Mouse (Mus musculus) hindbrain, embryonic 13.5 days (tissue): ENCODE measurements around the gene Cnot6. TPM values are rescaled to one million over a fixed set of nuclear protein-coding genes. Genes with fewer than 3 reads are reported as not detected.

Experiments used
- ATAC-seq: fragments of 200-750 bp; cut with Nextera tagmentation; 2 replicates; pipeline ENCODE4 v1.8.0; 2017; ENCODE audit warnings: moderate TSS enrichment; ENCODE audit not compliant: low FRiP score
- H3K27ac ChIP-seq: fragments of 300-500 bp; sonication (generic); 2 replicates; pipeline ENCODE4 v1.5.1; 2015; ENCODE audit warnings: inconsistent platforms, mild to moderate bottlenecking, moderate library complexity
- H3K27me3 ChIP-seq: fragments of 300-500 bp; sonication (generic); 2 replicates; pipeline ENCODE4 v1.6.1; 2015; ENCODE audit warnings: mild to moderate bottlenecking, inconsistent platforms
- H3K36me3 ChIP-seq: fragments of 300-500 bp; sonication (generic); 2 replicates; pipeline ENCODE4 v1.6.1; 2015; ENCODE audit warnings: mild to moderate bottlenecking, inconsistent platforms
- H3K4me1 ChIP-seq: fragments of 300-500 bp; sonication (generic); replicated peaks from 2 replicates; pipeline ENCODE4 v1.6.1; 2015; ENCODE audit warnings: inconsistent platforms
- H3K4me2 ChIP-seq: fragments of 300-500 bp; sonication (generic); 2 replicates; pipeline ENCODE4 v1.6.1; 2015; ENCODE audit warnings: inconsistent platforms, mild to moderate bottlenecking, moderate library complexity
- H3K4me3 ChIP-seq: fragments of 300-500 bp; sonication (generic); 2 replicates; pipeline ENCODE4 v1.5.1; 2015; ENCODE audit warnings: mild to moderate bottlenecking, inconsistent platforms
- H3K9ac ChIP-seq: fragments of 300-500 bp; sonication (generic); 2 replicates; pipeline ENCODE4 v1.6.1; 2015; ENCODE audit warnings: mild to moderate bottlenecking, inconsistent platforms
- H3K9me3 ChIP-seq: fragments of 300-500 bp; sonication (generic); 2 replicates; pipeline ENCODE4 v1.6.1; 2016; ENCODE audit warnings: inconsistent platforms
- WGBS: fragments of 180-500 bp; shearing (Covaris S2); methylation state at CpG from one replicate; pipeline ENCODE4 v1.1.7; 2015; 5-methylcytosine and 5-hydroxymethylcytosine counted together
- polyA plus RNA-seq: library from polyadenylated mRNA; unstranded; fragments of >200 nt; fragmentation: Nextera tagmentation; extraction: Ambion mirVana; gene quantifications from 2 replicates; pipeline ENCODE4 v1.2.1, GENCODE M21; 2015

Cnot6 gene
- 57.1 and 57.4 TPM in 2 replicates for polyA plus RNA-seq

DNA sequence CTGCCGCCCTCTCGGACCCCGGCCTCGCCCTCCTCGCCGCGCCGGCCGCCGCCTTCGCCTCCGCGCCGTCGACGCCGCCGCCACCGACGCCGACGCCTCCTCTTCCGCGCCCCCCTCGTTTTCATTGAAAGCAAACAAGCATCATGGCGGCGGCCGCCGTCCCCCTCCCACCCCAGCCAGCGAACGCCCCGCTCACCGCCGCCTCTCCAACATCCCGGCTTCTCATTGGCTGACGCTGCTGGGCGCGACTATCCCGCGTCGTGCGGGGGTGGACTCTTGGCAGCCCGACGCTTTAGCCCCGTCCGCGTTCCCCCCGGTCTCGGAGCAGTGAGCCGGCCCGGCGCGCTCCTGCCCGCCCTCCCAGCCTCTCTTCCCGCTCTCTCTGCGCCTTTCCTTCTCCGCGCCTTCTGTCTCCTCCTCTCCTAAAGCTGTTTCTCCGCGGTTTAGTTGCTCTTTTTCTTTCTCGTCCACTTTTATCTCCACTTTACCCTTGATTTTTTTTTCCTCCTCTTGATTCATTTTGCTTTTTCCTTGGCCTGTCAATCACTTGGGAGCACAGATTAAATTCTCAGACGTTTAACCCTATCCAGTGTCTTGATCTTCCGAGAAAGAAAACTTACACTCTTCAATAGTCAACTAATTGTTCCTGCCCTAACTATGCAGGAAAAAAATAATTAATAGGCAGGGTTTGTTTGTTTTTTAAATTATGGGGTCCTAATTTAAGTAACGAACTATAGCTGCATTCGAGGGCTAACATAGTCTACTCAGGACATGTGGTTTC lies at the start of gene Cnot6:
Gene Cnot6, minus strand, starts transcription at position 169 of the 781 bp plus-strand sequence.
- Histone ChIP-seq H3K4me3 (peak within 1 kb of the TSS; percentile 96), H3K27me3 (no peaks in the 10 kb centered on the region), H3K4me1 (peaks cover 44% of the 10 kb centered on the region), H3K4me2 (peak within 1 kb of the TSS; percentile 73), H3K36me3 (no peaks in the 10 kb centered on the region), H3K27ac (peak within 1 kb of the TSS; percentile 98), H3K9ac (peak within 1 kb of the TSS; percentile 98), H3K9me3 (no peaks in the 10 kb centered on the region)
- peak; percentile 96 for ATAC-seq
- WGBS: under 1% methylated on average over 60 of the region's 65 CpGs

DNA sequence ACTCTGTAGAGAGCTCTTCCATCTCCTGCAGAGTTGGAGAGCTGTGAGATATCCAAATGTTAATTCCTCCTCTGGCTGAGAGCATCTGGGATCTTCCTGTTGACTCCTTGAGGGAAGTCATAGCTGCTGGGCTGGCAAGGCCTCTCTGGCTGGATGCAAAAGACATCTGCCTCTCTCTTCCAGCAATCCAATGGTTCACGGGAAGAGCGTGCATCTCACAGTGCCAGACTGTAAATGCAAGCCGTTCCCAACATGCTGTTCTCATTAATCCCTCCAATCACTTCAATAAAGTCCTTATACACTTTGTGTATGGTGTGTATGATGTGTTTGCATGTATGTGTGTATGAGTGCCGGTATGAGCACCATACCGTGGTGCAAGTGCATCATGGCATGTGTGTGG lies 48.6 kb upstream of the Cnot6 start:
- no peaks in the 10 kb centered on the region for H3K9me3 ChIP-seq
- no peaks in the 10 kb centered on the region for H3K36me3 ChIP-seq
- H3K4me2 ChIP-seq: no peak overlapping the region
- ATAC-seq: no peak
- WGBS: 94% methylated on average over 5 of the region's 5 CpGs
- no peak overlapping the region for H3K27ac ChIP-seq
- H3K4me1 ChIP-seq: peaks cover 13% of the 10 kb centered on the region
- no peak overlapping the region for H3K9ac ChIP-seq
- H3K4me3 ChIP-seq: no peak overlapping the region
- H3K27me3 ChIP-seq: no peaks in the 10 kb centered on the region

DNA sequence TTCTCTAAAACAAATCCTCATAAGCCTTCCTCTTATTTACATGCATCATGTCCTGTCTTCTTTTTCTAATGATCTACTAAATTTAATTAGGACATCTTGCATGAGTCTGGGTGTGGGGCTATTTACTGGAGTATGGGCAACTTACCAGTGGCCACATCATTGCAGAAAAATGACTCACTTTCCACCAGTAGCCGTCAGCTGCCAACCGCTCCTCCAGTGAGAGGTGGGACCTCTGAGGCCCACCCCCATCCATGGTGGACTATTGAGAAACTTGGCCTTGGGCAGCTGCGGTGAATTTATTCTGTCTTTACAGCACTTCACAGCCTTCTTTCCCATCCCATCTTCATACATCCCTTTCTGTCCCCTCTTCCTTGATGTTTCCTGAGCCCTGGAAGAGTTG lies 45.6 kb upstream of the Cnot6 start:
- Histone ChIP-seq H3K36me3 (no peaks in the 10 kb centered on the region), H3K4me2 (no peak overlapping the region), H3K9ac (no peak overlapping the region), H3K9me3 (no peaks in the 10 kb centered on the region), H3K27me3 (no peaks in the 10 kb centered on the region), H3K4me3 (no peak overlapping the region), H3K4me1 (0 out of 2 replicates have a peak, but pooled peaks cover 6% of the 10 kb centered on the region), H3K27ac (no peak overlapping the region)
- WGBS: 90% methylated on average over 3 of the region's 3 CpGs
- ATAC-seq: no peak

DNA sequence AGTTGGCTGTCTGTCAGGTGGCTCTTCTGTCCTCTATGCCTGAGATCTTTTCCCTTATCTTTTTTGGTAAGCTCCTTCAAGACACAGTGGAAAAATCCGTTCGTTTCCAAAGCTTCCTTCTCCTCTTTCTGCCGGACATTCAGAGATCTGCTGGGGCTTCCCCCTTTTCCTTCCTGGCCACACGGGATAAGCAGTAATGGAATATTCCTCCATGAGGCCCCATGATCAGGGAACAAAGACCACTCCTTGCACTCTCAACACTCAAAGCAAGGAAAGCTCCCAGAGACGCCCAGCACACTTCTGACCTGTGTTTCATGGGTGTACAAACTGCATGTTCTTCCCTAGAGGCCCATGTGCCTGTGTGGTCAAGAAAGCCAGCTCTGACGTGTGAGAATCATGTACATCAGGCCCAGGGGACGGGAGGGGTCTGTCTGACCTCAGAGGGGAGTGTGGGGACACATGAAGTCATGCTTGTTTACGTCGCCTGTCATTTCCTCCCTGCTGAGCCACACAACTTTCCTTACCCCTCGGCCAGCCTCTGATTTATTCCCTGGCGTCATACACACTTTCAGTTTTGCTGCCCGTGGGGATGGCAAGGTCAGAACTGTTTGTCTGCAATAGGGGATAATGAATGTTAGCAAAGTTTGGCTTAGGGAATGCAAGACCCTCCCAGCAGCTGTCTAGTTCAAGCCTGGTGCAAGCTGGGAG lies 42.6 kb upstream of the Cnot6 start:
- Histone ChIP-seq H3K9me3 (no peaks in the 10 kb centered on the region), H3K27ac (no peak overlapping the region), H3K4me1 (0 out of 2 replicates have a peak, but pooled peaks cover 6% of the 10 kb centered on the region), H3K9ac (no peak overlapping the region), H3K27me3 (no peaks in the 10 kb centered on the region), H3K36me3 (no peaks in the 10 kb centered on the region), H3K4me2 (no peak overlapping the region), H3K4me3 (no peak overlapping the region)
- 54% methylated on average over 12 of the region's 12 CpGs for WGBS
- ATAC-seq: no peak

DNA sequence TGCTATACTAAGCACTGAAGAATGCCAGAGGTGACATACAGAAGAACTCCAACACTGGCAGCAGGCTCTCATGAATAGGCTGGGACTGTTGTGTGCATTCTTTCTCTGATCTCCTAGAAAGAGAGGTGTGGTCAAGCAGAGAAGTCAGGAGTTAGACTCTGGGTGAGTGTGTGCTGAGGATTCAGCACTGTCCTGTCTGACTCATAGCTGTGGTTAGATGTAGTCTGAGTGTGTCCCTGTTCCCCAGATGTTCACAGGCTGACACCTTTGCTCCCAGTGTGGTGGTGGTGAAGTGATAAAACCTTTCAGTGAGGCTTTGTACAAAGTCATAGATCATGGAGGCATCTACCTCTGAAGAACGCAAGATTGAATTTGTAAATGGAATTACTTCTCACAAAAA lies 34.2 kb upstream of the Cnot6 start:
- no peak for ATAC-seq

DNA sequence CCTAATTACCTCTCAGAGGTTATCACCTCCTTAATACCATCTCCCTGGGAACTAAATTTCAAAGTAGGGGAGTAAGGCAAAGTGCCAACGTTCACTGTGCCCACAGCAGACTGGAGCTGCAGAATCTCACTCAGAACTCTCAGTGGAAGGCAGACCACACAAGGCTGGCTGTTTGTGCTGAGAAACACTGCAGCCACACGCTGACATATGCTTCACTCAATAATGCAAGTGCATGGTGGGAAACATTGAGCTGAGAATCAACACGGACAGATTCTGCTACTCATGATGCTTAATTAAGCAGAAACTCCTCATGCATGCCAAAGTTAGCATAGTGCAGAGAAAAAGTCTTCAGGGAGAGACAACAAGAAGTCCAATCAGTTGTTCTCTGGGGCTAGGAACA lies 33.3 kb upstream of the Cnot6 start:
- H3K9ac ChIP-seq: no peak overlapping the region
- H3K27ac ChIP-seq: no peak overlapping the region
- H3K36me3 ChIP-seq: no peaks in the 10 kb centered on the region
- H3K4me3 ChIP-seq: no peak overlapping the region
- no peak overlapping the region for H3K4me2 ChIP-seq
- no peak for ATAC-seq
- H3K9me3 ChIP-seq: peaks cover 6% of the 10 kb centered on the region
- H3K4me1 ChIP-seq: 0 out of 2 replicates have a peak, but pooled peaks cover 3% of the 10 kb centered on the region
- 76% methylated on average over 3 of the region's 3 CpGs for WGBS
- 0 out of 2 replicates have a peak, but pooled peaks cover 3% of the 10 kb centered on the region for H3K27me3 ChIP-seq

More for the DNA sequence above, 34.2 kb upstream of the Cnot6 start:
- Histone ChIP-seq H3K4me2 (no peak overlapping the region), H3K36me3 (no peaks in the 10 kb centered on the region), H3K4me3 (no peak overlapping the region), H3K27me3 (0 out of 2 replicates have a peak, but pooled peaks cover 3% of the 10 kb centered on the region), H3K27ac (no peak overlapping the region), H3K4me1 (0 out of 2 replicates have a peak, but pooled peaks cover 3% of the 10 kb centered on the region), H3K9ac (no peak overlapping the region), H3K9me3 (peaks cover 6% of the 10 kb centered on the region)
- WGBS: 97% methylated on average over 1 of the region's 1 CpGs

DNA sequence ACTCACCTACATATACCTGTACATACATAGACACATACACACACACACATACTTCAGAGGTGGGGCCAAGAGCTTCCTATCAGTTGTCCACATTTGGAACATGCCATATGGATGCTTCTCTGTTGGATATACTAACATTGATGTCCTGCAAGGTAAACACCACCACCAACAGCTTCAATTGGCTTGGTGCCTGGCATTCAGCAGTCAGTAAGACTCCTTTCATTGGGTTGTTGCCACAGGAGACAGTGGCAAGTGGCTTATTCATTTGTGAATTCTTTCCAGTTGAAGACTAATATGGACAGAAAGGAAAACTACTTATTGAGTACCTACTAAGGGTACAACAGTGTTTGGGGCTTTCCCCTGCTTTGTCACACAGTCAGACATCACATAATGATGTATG lies 32.5 kb upstream of the Cnot6 start:
- no peak for ATAC-seq
- Histone ChIP-seq H3K9me3 (peaks cover 6% of the 10 kb centered on the region), H3K36me3 (no peaks in the 10 kb centered on the region), H3K4me1 (0 out of 2 replicates have a peak, but pooled peaks cover 3% of the 10 kb centered on the region), H3K27me3 (0 out of 2 replicates have a peak, but pooled peaks cover 3% of the 10 kb centered on the region), H3K4me3 (no peak overlapping the region), H3K9ac (no peak overlapping the region), H3K27ac (no peak overlapping the region), H3K4me2 (no peak overlapping the region)

DNA sequence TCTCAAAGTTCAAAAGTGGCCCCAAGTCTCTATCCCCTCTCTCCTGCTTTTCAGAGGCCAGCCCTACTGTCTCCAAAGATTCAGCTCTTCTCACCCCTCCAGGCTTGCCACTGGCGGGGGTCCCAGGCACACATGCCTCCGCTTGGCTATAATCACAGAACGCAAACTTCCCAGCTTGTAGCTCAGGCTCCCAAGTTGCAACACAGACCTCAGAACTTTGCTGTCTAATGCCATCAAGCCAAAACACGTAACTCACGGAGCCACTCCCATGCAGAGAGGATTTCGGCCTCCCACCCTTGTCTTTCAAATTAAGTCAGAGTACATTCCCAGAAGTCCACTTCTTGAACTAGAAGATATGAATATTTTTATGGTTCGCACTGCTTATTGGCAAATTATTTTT lies 31.1 kb upstream of the Cnot6 start:
- no peaks in the 10 kb centered on the region for H3K9me3 ChIP-seq
- H3K36me3 ChIP-seq: no peaks in the 10 kb centered on the region
- H3K27ac ChIP-seq: no peak overlapping the region
- no peak overlapping the region for H3K9ac ChIP-seq
- H3K27me3 ChIP-seq: 0 out of 2 replicates have a peak, but pooled peaks cover 3% of the 10 kb centered on the region
- WGBS: 93% methylated on average over 7 of the region's 7 CpGs
- no peak overlapping the region for H3K4me2 ChIP-seq
- peaks cover 6% of the 10 kb centered on the region for H3K4me1 ChIP-seq
- ATAC-seq: no peak
- no peak overlapping the region for H3K4me3 ChIP-seq

DNA sequence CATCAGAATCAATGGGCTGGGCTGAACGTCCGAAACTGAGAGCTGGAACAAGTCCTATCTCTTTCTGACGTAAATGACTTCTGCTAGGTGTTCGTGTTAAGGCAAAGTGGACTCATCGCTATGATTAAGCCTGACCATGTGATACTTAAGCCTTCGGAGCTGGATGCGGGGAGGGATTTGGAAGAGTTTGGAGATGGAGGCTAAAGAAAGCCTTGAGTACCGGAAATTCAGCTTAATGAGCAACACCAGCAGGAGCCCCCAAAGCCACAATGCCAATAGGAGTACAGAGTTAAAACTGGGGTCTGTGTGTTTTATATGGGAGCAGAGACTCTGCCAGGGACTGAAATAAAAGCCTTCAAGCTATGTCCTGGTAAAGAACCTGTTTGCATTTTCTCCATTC lies 29.7 kb upstream of the Cnot6 start:
- H3K9ac ChIP-seq: no peak overlapping the region
- 0 out of 2 replicates have a peak, but pooled peaks cover 3% of the 10 kb centered on the region for H3K27me3 ChIP-seq
- no peak overlapping the region for H3K4me2 ChIP-seq
- no peak overlapping the region for H3K4me3 ChIP-seq
- no peak for ATAC-seq
- peaks cover 14% of the 10 kb centered on the region for H3K4me1 ChIP-seq
- WGBS: 81% methylated on average over 8 of the region's 8 CpGs
- H3K9me3 ChIP-seq: no peaks in the 10 kb centered on the region
- H3K27ac ChIP-seq: no peak overlapping the region
- no peaks in the 10 kb centered on the region for H3K36me3 ChIP-seq

DNA sequence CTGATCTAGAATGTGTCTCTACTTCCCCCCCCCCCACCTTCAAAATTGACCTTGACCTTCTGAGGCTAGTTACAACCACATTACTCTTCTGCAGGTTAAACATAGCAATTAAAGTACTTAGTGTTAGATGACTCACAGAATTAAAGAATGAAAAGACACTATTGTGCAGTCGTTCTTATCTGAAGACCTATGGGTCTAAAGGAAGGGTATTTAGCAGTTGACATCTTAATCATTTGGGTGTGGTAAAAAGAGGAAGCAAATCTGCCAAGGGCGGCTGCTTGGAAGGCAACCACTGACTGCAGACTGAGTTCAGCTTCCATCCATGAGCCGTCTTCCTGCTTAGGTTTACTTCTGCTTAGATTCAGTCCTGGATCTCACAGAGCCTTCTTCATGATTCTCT lies 27.3 kb upstream of the Cnot6 start:
- no peak overlapping the region for H3K27ac ChIP-seq
- 79% methylated on average over 3 of the region's 3 CpGs for WGBS
- H3K4me2 ChIP-seq: no peak overlapping the region
- no peak overlapping the region for H3K4me3 ChIP-seq
- H3K27me3 ChIP-seq: no peaks in the 10 kb centered on the region
- H3K36me3 ChIP-seq: no peaks in the 10 kb centered on the region
- H3K9me3 ChIP-seq: no peaks in the 10 kb centered on the region
- no peak overlapping the region for H3K9ac ChIP-seq
- ATAC-seq: no peak
- H3K4me1 ChIP-seq: peaks cover 11% of the 10 kb centered on the region

DNA sequence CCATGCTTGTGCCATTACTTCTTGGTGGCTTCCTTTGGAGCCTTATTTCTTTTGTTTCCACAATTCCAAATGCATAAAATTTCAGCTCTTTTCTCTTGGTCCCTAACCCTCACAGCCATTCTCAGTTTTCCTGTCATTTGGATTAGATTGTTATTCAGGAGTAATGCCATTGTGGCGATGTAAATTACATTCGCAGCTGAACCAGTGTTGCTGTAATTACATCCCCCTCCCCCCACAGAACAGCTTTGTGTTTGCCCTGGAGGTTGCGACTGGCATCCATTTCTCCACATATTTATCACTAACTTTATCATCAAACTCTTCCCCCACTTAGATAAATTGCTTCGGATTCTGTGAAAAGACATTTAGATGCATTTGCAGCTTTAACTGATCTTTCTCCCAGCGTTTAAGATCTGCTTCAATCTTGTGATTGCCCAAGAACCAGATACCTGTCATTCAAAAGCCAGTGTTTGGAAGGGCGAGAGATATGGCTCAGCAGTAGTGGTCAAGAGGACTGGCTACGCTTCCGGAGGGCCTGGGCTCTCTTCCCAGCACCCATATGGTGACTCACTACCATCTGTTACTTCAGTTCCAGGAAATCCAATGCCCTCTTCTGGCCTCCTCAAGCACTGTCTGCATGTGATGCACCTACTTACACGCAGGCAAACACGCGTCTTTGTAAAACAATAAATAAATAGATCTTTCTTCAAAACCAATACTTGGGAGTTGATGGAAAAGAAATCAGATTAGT lies 26.3 kb upstream of the Cnot6 start:
- H3K9ac ChIP-seq: no peak overlapping the region
- H3K9me3 ChIP-seq: no peaks in the 10 kb centered on the region
- no peak overlapping the region for H3K4me3 ChIP-seq
- H3K27me3 ChIP-seq: no peaks in the 10 kb centered on the region
- H3K4me1 ChIP-seq: peaks cover 11% of the 10 kb centered on the region
- 62% methylated on average over 11 of the region's 11 CpGs for WGBS
- ATAC-seq: no peak
- H3K4me2 ChIP-seq: no peak overlapping the region
- peak overlapping the region; percentile 67 for H3K27ac ChIP-seq
- H3K36me3 ChIP-seq: no peaks in the 10 kb centered on the region

DNA sequence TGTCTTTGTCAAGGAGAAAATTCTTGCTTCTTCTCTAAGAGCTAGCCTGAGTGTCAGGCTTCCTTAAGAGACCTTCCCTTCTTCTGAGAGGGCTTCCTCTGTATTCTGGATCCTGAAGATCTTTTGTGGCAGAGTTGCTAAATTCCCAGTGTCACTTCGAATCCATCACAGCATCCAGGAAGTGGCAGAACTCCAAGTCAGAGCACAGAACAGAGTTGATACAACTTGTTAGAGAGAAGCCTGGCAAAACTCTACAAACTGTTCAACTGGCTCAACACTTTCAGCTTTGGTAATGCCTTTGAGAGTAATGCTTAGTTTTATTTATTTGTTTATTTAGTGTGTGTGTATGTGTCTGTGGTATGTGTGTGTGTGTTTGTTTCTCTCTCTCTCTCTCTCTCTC lies 25.1 kb upstream of the Cnot6 start:
- H3K4me2 ChIP-seq: no peak overlapping the region
- WGBS: 78% methylated on average over 1 of the region's 1 CpGs
- no peaks in the 10 kb centered on the region for H3K9me3 ChIP-seq

More for the DNA sequence above, 25.1 kb upstream of the Cnot6 start:
- H3K9ac ChIP-seq: no peak overlapping the region
- ATAC-seq: no peak
- H3K27ac ChIP-seq: no peak overlapping the region
- peaks cover 11% of the 10 kb centered on the region for H3K4me1 ChIP-seq
- no peaks in the 10 kb centered on the region for H3K36me3 ChIP-seq
- H3K4me3 ChIP-seq: no peak overlapping the region
- no peaks in the 10 kb centered on the region for H3K27me3 ChIP-seq
